Mouse (Mus musculus) 3T3-L1 (cell line): ENCODE measurements around the gene Nlrc5.
"Not testable (repeated sequence)": the region's sequence is repeated elsewhere in the genome, so short reads cannot be mapped to it uniquely, and the experiment has no call there.

Source experiments
- DNase-seq: peaks from one replicate; pipeline ENCODE4 v3.0.0-alpha.2; 2015; ENCODE audit warnings: low read depth, low spot score

The Nlrc5 gene

GRCm38 (mm10) chr8:94418017-94418416 lies 16.1 kb upstream of the Nlrc5 start:
- DNase-seq: no peak

GRCm38 (mm10) chr8:94422270-94422669 lies 11.9 kb upstream of the Nlrc5 start:
- no peak for DNase-seq

GRCm38 (mm10) chr8:94427953-94428352 lies 6.2 kb upstream of the Nlrc5 start:
- DNase-seq: no peak

- no peak for DNase-seq
Observed at GRCm38 (mm10) chr8:94428420-94428819, 5.7 kb upstream of the Nlrc5 start.

GRCm38 (mm10) chr8:94429376-94429775 lies 4.8 kb upstream of the Nlrc5 start:
- DNase-seq: peak; percentile 31

GRCm38 (mm10) chr8:94432212-94432611 lies 1.9 kb upstream of the Nlrc5 start:
- no peak for DNase-seq

GRCm38 (mm10) chr8:94434958-94435357 lies 802 bp downstream of the Nlrc5 start:
- no peak for DNase-seq

- DNase-seq: no peak
Observed at GRCm38 (mm10) chr8:94435397-94436111, 1.4 kb downstream of the Nlrc5 start.

GRCm38 (mm10) chr8:94436112-94436572 lies 2.0 kb downstream of the Nlrc5 start:
- no peak for DNase-seq

- DNase-seq: peak; percentile 23
Observed at GRCm38 (mm10) chr8:94436900-94437299, 2.7 kb downstream of the Nlrc5 start.

GRCm38 (mm10) chr8:94438659-94439058 lies 4.5 kb downstream of the Nlrc5 start:
- DNase-seq: no peak

- DNase-seq: no peak
Observed at GRCm38 (mm10) chr8:94439691-94440090, 5.5 kb downstream of the Nlrc5 start.

GRCm38 (mm10) chr8:94440389-94440788 lies 6.2 kb downstream of the Nlrc5 start:
- DNase-seq: no peak

- DNase-seq: no peak
Observed at GRCm38 (mm10) chr8:94441686-94442085, 7.5 kb downstream of the Nlrc5 start.

GRCm38 (mm10) chr8:94443153-94443552 lies 9.0 kb downstream of the Nlrc5 start:
- DNase-seq: peak; percentile 43

GRCm38 (mm10) chr8:94444480-94444879 lies 10.3 kb downstream of the Nlrc5 start:
- DNase-seq: no peak

GRCm38 (mm10) chr8:94447142-94447541 lies 13.0 kb downstream of the Nlrc5 start:
- no peak for DNase-seq

GRCm38 (mm10) chr8:94447583-94448324 lies 13.6 kb downstream of the Nlrc5 start:
- no peak for DNase-seq

GRCm38 (mm10) chr8:94452991-94453390 lies 18.8 kb downstream of the Nlrc5 start:
- DNase-seq: not testable (repeated sequence)

- DNase-seq: no peak
Observed at GRCm38 (mm10) chr8:94453868-94454488, 19.8 kb downstream of the Nlrc5 start.

- DNase-seq: no peak
Observed at GRCm38 (mm10) chr8:94454905-94455304, 20.7 kb downstream of the Nlrc5 start.

GRCm38 (mm10) chr8:94456071-94456470 lies 21.9 kb downstream of the Nlrc5 start:
- DNase-seq: peak; percentile 53
